Mouse (Mus musculus) intestine, embryonic 16.5 days (tissue): Measurements from ENCODE around the gene Fancc. TPM values are rescaled to one million over a fixed set of nuclear protein-coding genes. Genes with fewer than 3 reads are reported as not detected.

ENCODE experiments used
- ATAC-seq: fragments of 200-750 bp; cut with Nextera tagmentation; 2 replicates; pipeline ENCODE4 v1.8.0; 2017; ENCODE audit warnings: moderate TSS enrichment, moderate library complexity
- H3K27ac ChIP-seq: fragments of 300-500 bp; sonication (generic); 2 replicates; pipeline ENCODE4 v1.5.1; 2014; ENCODE audit warnings: mild to moderate bottlenecking, low read length
- H3K27me3 ChIP-seq: fragments of 300-500 bp; sonication (generic); replicated peaks from 2 replicates; pipeline ENCODE4 v1.6.1; 2014; ENCODE audit warnings: low read length, control low read depth, mixed read lengths; ENCODE audit not compliant: control insufficient read depth, insufficient read depth
- H3K36me3 ChIP-seq: fragments of 300-500 bp; sonication (generic); 2 replicates; pipeline ENCODE4 v1.6.1; 2014; ENCODE audit warnings: low read length, control low read depth; ENCODE audit not compliant: control insufficient read depth, insufficient read depth
- H3K4me1 ChIP-seq: fragments of 300-500 bp; sonication (generic); 2 replicates; pipeline ENCODE4 v1.6.1; 2014; ENCODE audit warnings: low read length, control low read depth, mixed read lengths; ENCODE audit not compliant: control insufficient read depth, insufficient read depth
- H3K4me2 ChIP-seq: fragments of 300-500 bp; sonication (generic); 2 replicates; pipeline ENCODE4 v1.6.1; 2014; ENCODE audit warnings: low read depth, low read length, control low read depth
- H3K4me3 ChIP-seq: fragments of 300-500 bp; sonication (generic); 2 replicates; pipeline ENCODE4 v1.5.1; 2014; ENCODE audit warnings: mild to moderate bottlenecking, low read length
- H3K9ac ChIP-seq: fragments of 300-500 bp; sonication (generic); 2 replicates; pipeline ENCODE4 v1.6.1; 2014; ENCODE audit warnings: low read depth, low read length
- H3K9me3 ChIP-seq: fragments of 300-500 bp; sonication (generic); 2 replicates; pipeline ENCODE4 v1.6.1; 2016; ENCODE audit warnings: low read length, control low read depth; ENCODE audit not compliant: control insufficient read depth
- WGBS: fragments of 180-500 bp; shearing (Covaris S2); extraction: QIAGEN DNeasy Blood & Tissue Kit; methylation state at CpG from one replicate; pipeline ENCODE4 v1.1.7; 2014; 5-methylcytosine and 5-hydroxymethylcytosine counted together
- polyA plus RNA-seq: library from polyadenylated mRNA; unstranded; fragments of >200 nt; fragmentation: Nextera tagmentation; extraction: Ambion mirVana; gene quantifications from 2 replicates; pipeline ENCODE4 v1.2.1, GENCODE M21; 2015

Fancc gene
- polyA plus RNA-seq, 1 experiment from 2014 or later = 19.0 TPM

DNA sequence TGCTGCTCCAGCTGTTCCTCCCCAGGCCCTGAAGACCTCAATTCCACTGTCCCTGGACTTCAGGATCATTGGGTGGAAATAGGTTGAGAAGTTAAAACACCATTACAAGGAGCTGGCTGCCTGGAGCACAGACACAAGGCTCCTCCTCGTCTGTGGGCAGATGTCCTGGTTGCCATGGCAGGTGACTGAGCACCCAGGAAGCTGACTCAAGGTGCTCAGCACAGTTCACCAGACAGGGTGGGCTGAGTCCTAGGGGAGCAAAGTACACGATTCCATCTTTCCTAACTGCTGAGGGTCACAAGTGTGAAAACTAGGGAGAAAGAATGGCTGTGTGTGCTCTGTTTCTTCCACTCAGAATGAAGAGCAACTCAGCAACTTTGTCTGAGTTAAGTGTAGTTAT, 185.9 kb downstream of the Fancc start:
- H3K36me3 ChIP-seq = peaks cover 2% of the 10 kb centered on the region; the same call in 1 of the 2 replicates
- H3K9me3 ChIP-seq = no peaks in the 10 kb centered on the region
- H3K9ac ChIP-seq = no peak overlapping the region
- 0 out of 2 replicates have a peak, but pooled peaks cover 3% of the 10 kb centered on the region for H3K4me1 ChIP-seq
- no peak overlapping the region for H3K27ac ChIP-seq
- H3K4me3 ChIP-seq = no peak overlapping the region
- no peak for ATAC-seq
- 60% methylated on average over 2 of the region's 2 CpGs for WGBS
- no peak overlapping the region for H3K4me2 ChIP-seq
- H3K27me3 ChIP-seq = no peaks in the 10 kb centered on the region

DNA sequence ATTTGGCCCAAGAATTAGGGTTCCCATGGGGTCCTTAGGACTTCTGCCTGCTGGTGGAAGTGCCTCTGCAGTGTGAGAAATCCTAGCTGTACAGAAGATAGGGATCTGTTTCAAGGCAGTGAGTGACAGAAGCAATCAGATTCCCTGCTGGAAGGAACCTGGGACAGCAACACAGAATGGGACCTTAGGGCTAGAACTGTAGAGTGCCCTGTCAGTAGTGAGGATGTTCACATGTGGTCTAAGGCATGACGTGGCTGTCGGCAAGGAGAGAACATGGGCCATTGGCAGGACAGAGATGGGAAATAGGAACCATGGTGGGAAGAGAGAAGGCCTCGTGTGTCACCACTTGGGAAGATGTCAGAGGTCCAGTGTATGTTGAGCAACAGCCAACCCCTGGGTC, 187.5 kb downstream of the Fancc start:
- ATAC-seq = no peak
- Histone ChIP-seq H3K9me3 (no peaks in the 10 kb centered on the region), H3K4me2 (no peak overlapping the region), H3K27me3 (no peaks in the 10 kb centered on the region), H3K9ac (no peak overlapping the region), H3K27ac (no peak overlapping the region), H3K36me3 (peaks cover 2% of the 10 kb centered on the region; the same call in 1 of the 2 replicates), H3K4me3 (no peak overlapping the region), H3K4me1 (peaks cover 12% of the 10 kb centered on the region)
- 91% methylated on average over 3 of the region's 3 CpGs for WGBS

- Histone ChIP-seq H3K27me3 (no peaks in the 10 kb centered on the region), H3K4me1 (peaks cover 14% of the 10 kb centered on the region), H3K9ac (no peak overlapping the region), H3K4me3 (no peak overlapping the region), H3K27ac (no peak overlapping the region), H3K9me3 (no peaks in the 10 kb centered on the region), H3K4me2 (no peak overlapping the region), H3K36me3 (peaks cover 5% of the 10 kb centered on the region; the same call in 1 of the 2 replicates)
- 87% methylated on average over 5 of the region's 5 CpGs for WGBS
- peak; percentile 7; the same call in 1 of the 2 replicates for ATAC-seq
These were observed 190.3 kb downstream of the Fancc start for GRCm38 (mm10) chr13:63306768-63307167.

- Histone ChIP-seq H3K9me3 (no peaks in the 10 kb centered on the region), H3K36me3 (peaks cover 13% of the 10 kb centered on the region), H3K4me2 (no peak overlapping the region), H3K4me1 (peaks cover 23% of the 10 kb centered on the region), H3K9ac (no peak overlapping the region), H3K27ac (0 out of 2 replicates have a peak overlapping the region, but pooled peaks have one; percentile 21), H3K27me3 (no peaks in the 10 kb centered on the region), H3K4me3 (no peak overlapping the region)
- WGBS = 40% methylated on average over 16 of the region's 16 CpGs
- ATAC-seq = peak; percentile 23; the same call in 1 of the 2 replicates
These were observed 191.7 kb downstream of the Fancc start for GRCm38 (mm10) chr13:63305160-63306011.

GRCm38 (mm10) chr13:63304799-63305159, 192.3 kb downstream of the Fancc start:
- H3K36me3 ChIP-seq = peaks cover 13% of the 10 kb centered on the region
- WGBS = 60% methylated on average over 3 of the region's 3 CpGs
- H3K4me2 ChIP-seq = no peak overlapping the region

GRCm38 (mm10) chr13:63304124-63304792, 192.8 kb downstream of the Fancc start:
- Histone ChIP-seq H3K4me2 (no peak overlapping the region), H3K4me3 (no peak overlapping the region), H3K27me3 (no peaks in the 10 kb centered on the region), H3K9ac (no peak overlapping the region), H3K9me3 (no peaks in the 10 kb centered on the region), H3K4me1 (peaks cover 23% of the 10 kb centered on the region), H3K36me3 (peaks cover 14% of the 10 kb centered on the region), H3K27ac (no peak overlapping the region)
- WGBS = 54% methylated on average over 6 of the region's 6 CpGs
- ATAC-seq = no peak

More at GRCm38 (mm10) chr13:63304799-63305159, 192.3 kb downstream of the Fancc start:
- peaks cover 23% of the 10 kb centered on the region for H3K4me1 ChIP-seq
- H3K27ac ChIP-seq = no peak overlapping the region
- no peaks in the 10 kb centered on the region for H3K9me3 ChIP-seq
- H3K4me3 ChIP-seq = no peak overlapping the region
- ATAC-seq = no peak
- H3K9ac ChIP-seq = no peak overlapping the region
- no peaks in the 10 kb centered on the region for H3K27me3 ChIP-seq

- H3K36me3 ChIP-seq = peaks cover 19% of the 10 kb centered on the region
- no peak for ATAC-seq
- peaks cover 23% of the 10 kb centered on the region for H3K4me1 ChIP-seq
- WGBS = 87% methylated on average over 5 of the region's 5 CpGs
- H3K9ac ChIP-seq = no peak overlapping the region
- H3K4me2 ChIP-seq = no peak overlapping the region
- no peaks in the 10 kb centered on the region for H3K27me3 ChIP-seq
- 0 out of 2 replicates have a peak overlapping the region, but pooled peaks have one; percentile 6 for H3K27ac ChIP-seq
- no peak overlapping the region for H3K4me3 ChIP-seq
- no peaks in the 10 kb centered on the region for H3K9me3 ChIP-seq
These were observed 194.7 kb downstream of the Fancc start for GRCm38 (mm10) chr13:63302381-63302780.

DNA sequence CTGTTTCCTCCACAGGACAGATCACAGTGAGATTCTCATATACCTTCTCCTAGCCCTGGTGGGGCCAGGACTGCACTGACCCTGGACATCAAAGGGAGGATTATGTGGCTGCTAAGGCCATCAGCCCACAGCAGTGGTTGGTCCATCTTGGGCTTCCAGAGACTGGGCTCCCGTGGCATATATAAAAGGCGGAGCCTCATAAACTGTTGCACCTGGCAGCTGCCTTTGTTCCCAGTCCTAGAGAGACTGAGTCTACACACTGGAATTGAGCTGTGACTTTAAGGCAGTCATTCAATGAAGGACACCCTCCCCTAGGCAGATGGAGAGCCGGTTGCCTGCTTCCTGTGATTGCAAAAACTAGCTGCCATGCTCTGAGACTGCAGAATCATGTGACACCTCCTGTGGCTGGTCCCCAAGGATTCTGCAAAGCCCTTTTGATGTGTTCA, 195.3 kb downstream of the Fancc start:
- no peak overlapping the region for H3K4me2 ChIP-seq
- no peak overlapping the region for H3K4me3 ChIP-seq
- H3K27me3 ChIP-seq = no peaks in the 10 kb centered on the region
- H3K27ac ChIP-seq = no peak overlapping the region
- H3K9me3 ChIP-seq = no peaks in the 10 kb centered on the region
- WGBS = 40% methylated on average over 3 of the region's 3 CpGs
- peaks cover 23% of the 10 kb centered on the region for H3K36me3 ChIP-seq
- no peak overlapping the region for H3K9ac ChIP-seq
- ATAC-seq = peak; percentile 11; the same call in 1 of the 2 replicates
- peaks cover 23% of the 10 kb centered on the region for H3K4me1 ChIP-seq

DNA sequence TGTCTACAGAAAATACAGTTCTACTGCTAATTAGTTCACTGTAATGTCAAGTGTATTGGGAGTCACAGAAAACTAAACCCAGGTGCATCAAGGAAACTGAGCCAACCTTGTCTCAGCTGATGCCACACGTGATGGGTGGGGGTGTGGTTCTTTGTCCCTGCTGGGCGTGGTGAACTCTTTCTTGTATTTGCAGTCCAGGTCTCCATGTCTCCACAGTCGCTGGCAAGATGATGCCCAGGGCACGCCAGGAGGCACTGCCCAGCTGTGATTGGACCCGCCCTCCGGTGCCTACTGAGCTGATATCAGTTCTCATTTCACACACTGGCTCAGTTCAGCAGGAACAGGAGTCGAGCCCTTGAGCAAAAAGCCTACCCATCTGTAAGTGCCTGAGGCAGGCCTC, 196.1 kb downstream of the Fancc start:
- Histone ChIP-seq H3K27me3 (no peaks in the 10 kb centered on the region), H3K9ac (no peak overlapping the region), H3K36me3 (peaks cover 22% of the 10 kb centered on the region), H3K27ac (peak overlapping the region; percentile 54), H3K9me3 (no peaks in the 10 kb centered on the region), H3K4me3 (no peak overlapping the region), H3K4me2 (no peak overlapping the region), H3K4me1 (peaks cover 23% of the 10 kb centered on the region)
- WGBS = 71% methylated on average over 7 of the region's 7 CpGs
- ATAC-seq = no peak
